In the genomic region with DNA sequence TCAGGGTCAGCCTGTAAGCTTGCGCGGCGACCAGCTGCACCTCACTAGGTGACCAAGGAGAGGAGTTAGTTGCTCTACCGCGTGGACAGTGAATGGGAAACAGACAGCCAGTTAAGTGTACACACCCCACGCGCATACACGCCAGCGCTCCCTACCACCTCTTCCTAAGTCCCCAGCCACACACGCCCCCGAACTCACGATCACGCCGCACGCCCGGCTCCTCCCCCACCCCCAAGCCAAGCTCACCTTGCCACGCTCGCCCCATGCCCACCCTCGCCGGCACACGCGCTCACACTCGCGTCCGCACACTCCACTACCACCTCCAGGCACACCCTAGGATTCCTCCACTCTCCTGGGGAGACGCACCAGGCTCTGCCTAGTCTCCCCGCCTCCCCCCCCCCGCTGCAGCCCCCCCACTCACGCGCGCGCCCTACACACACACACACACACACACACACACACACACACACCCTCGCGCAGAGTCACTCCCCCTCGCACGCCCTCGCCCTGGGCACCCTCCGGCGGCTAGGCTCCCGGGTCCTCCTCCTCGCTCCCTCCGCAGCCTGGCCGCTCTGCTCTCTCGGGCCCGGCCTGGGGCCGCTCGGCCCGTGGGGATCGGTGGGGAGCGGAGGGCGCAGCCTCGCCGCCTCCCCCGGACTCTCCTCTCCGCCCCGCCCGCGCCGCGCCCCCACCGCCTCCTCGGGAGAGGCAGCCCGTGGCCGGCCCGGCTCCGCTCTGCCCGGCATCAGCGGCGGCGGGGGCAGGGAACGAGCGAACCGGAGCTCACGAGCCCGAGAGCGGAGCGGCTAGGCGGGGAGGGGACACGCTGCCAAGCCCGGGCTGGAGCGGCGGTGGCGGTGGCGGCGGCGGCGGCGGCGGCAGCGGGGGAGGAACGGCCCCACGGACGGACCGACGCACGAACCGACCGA, we compare ENCODE assay signal across 10 mouse cellular contexts. TPM values are rescaled to one million over a fixed set of nuclear protein-coding genes. Genes with fewer than 3 reads are reported as not detected.
A peak's percentile ranks its signal among the peaks of the same experiment; 100 is the strongest.
DNase-seq lines count a peak whose midpoint lies in the region; ATAC-seq and TF ChIP-seq lines count a peak whose summit lies in the region.
"Had no signal": no experiment of that assay in that cellular context is flagged by ENCODE, and none has a peak within 500 bp of the region (broad histone marks: within the 10 kb centered on the region; RNA-seq: fewer than 3 reads in every experiment).

A gene (plus strand): TSS at position 704 of the 929 bp plus-strand sequence.

- WGBS in forebrain, embryonic 11.5 days, result 1% methylated on average over 36 of the region's 98 CpGs
- WGBS in lung, embryonic 14.5 days, result under 1% methylated on average over 54 of the region's 98 CpGs

- H3K9me3 ChIP-seq in forebrain, embryonic 11.5 days (ENCODE audit: control insufficient read depth, low read length), result no peaks in the 10 kb centered on the region
- no peaks in the 10 kb centered on the region for H3K9me3 ChIP-seq in lung, embryonic 14.5 days (ENCODE audit: low read depth, low read length)

- no peaks in the 10 kb centered on the region for H3K36me3 ChIP-seq in forebrain, embryonic 11.5 days (ENCODE audit: control insufficient read depth, insufficient read depth, low read length)
- no peaks in the 10 kb centered on the region for H3K36me3 ChIP-seq in lung, embryonic 14.5 days (ENCODE audit: insufficient read depth)

- peak within 1 kb of the TSS; percentile 76 for H3K9ac ChIP-seq in forebrain, embryonic 11.5 days (ENCODE audit: low read length)
- peak within 1 kb of the TSS; percentile 55 for H3K9ac ChIP-seq in lung, embryonic 14.5 days

- peak; percentile 10 for DNase-seq in 3134 (ENCODE audit: extremely low read depth, insufficient read length, low spot score)
- peak; percentile 70 for DNase-seq in brain, adult 2 months (ENCODE audit: low read depth, low spot score)
- DNase-seq in forebrain, embryonic 11.5 days (ENCODE audit: low spot score), result no peak
- peak; percentile 58 for DNase-seq in heart, postnatal 4 days
- DNase-seq in layer of hippocampus, adult 9-11 months, result peak; percentile 36
- DNase-seq in lung, embryonic 14.5 days, result peak; percentile 56
- peak; percentile 46 for DNase-seq in ovary, postnatal 14 days (ENCODE audit: low spot score)

- TF ChIP-seq CTCF in lung, embryonic 14.5 days (IDR thresholded peaks at IDR 0.05; ENCODE audit: low read depth), result no peak

- peak; percentile 74 for ATAC-seq in forebrain, embryonic 11.5 days (replicated peaks; ENCODE audit: low FRiP score)
- peak; percentile 84 for ATAC-seq in lung, embryonic 14.5 days (ENCODE audit: insufficient read depth)
- ATAC-seq in monocyte, adult 5-6 weeks (replicated peaks; ENCODE audit: insufficient number of reproducible peaks, low FRiP score, low TSS enrichment, poor library complexity, severe bottlenecking), result no peak

- no peak within 1 kb of the TSS for H3K27ac ChIP-seq in forebrain, embryonic 11.5 days (ENCODE audit: low read depth, low read length)
- H3K27ac ChIP-seq in lung, embryonic 14.5 days (ENCODE audit: low read depth), result no peak within 1 kb of the TSS
- H3K27ac ChIP-seq: macrophage had no signal

- H3K4me1 ChIP-seq in forebrain, embryonic 11.5 days (replicated peaks; ENCODE audit: control insufficient read depth, insufficient read depth, low read length), result peaks cover 8% of the 10 kb centered on the region
- H3K4me1 ChIP-seq in lung, embryonic 14.5 days (ENCODE audit: insufficient read depth), result no peaks in the 10 kb centered on the region

- peak within 1 kb of the TSS; percentile 98 for H3K4me2 ChIP-seq in forebrain, embryonic 11.5 days (ENCODE audit: low read depth, low read length, severe bottlenecking)
- peak within 1 kb of the TSS; percentile 99 for H3K4me2 ChIP-seq in lung, embryonic 14.5 days

- peaks cover 23% of the 10 kb centered on the region for H3K27me3 ChIP-seq in forebrain, embryonic 11.5 days (ENCODE audit: control insufficient read depth, insufficient read depth, low read length)
- peaks cover 71% of the 10 kb centered on the region for H3K27me3 ChIP-seq in lung, embryonic 14.5 days (ENCODE audit: insufficient read depth, low read length)

- peak within 1 kb of the TSS; percentile 67 for H3K4me3 ChIP-seq in forebrain, embryonic 11.5 days (ENCODE audit: low read depth, low read length)
- peak within 1 kb of the TSS; percentile 59 for H3K4me3 ChIP-seq in lung, embryonic 14.5 days (ENCODE audit: low read depth, low read length)

RNA-seq across cellular contexts. Expression of the gene that starts here (rescaled TPM):
- polyA plus RNA-seq in forebrain, embryonic 11.5 days (2014; fragmentation: Nextera tagmentation; extraction: Ambion mirVana), result 1.3 and 2.1 TPM in 2 replicates
- 1 to 10 TPM in 1 of 2 experiments, under 1 TPM in 1; 0.90 to 1.0 TPM for total RNA-seq in heart, postnatal 4 days (2021)
- polyA plus RNA-seq in lung, embryonic 14.5 days (2014; fragmentation: Nextera tagmentation; extraction: Ambion mirVana), result 0.39 and 0.50 TPM in 2 replicates
- not detected in 3 replicates for total RNA-seq in monocyte, adult 5-6 weeks (2017)
- total RNA-seq: MEL had no signal
- polyA plus RNA-seq: macrophage had no signal

Comparison
In these comparisons a context has a peak if more than half of its experiments do, and no peak if none do; other contexts are left out.
1. Peak in DNase-seq, ATAC-seq, H3K4me3 ChIP-seq, H3K9ac ChIP-seq and H3K4me2 ChIP-seq in lung, embryonic 14.5 days; RNA of the gene not detected or under 1 TPM.